Mouse (Mus musculus): Measurements from ENCODE around the gene Pcp2. TPM values are rescaled to one million over a fixed set of nuclear protein-coding genes. Genes with fewer than 3 reads are reported as not detected.

The Pcp2 gene
- total RNA-seq, 2 experiments from 2014 or later, result not detected

DNA sequence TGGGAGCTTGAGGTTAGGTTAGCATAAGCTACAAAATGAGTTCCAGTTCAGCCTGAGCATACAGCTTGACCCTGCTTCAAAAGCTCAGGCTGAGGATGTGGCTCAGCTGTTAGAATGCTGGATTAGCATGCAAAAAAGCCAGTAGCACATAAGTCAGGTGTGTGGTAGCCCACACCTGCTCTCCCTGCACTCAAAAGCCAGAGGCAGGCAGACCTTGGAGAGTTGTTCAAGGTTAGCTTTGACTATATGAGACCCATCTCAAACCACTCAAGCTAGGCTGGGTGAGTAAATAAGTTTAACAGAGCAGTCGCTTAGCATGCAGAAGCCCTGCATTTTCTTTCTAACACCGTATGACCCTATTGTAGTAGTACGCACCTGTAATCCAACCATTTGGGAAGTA lies 50.8 kb downstream of the Pcp2 start:
- no peak for DNase-seq (ENCODE audit: low spot score in 2 of 2)

Other genes with a start within 250 kb of the Pcp2 start
- 10 to 100 TPM; 44.0 to 48.9 TPM for gene Arhgef18, start 232.5 kb downstream of the Pcp2 start, total RNA-seq (2021)
- gene Pex11g, start 157.9 kb downstream of the Pcp2 start, total RNA-seq (2021), result under 1 TPM; 0.33 to 0.77 TPM
- not detected for gene Tex45, start 154.7 kb downstream of the Pcp2 start, total RNA-seq (2021)
- 10 to 100 TPM; 34.3 to 34.6 TPM for gene Zfp358, start 132.4 kb downstream of the Pcp2 start, total RNA-seq (2021)
- 10 to 100 TPM; 82.2 to 92.0 TPM for gene Mcoln1, start 125.1 kb downstream of the Pcp2 start, total RNA-seq (2021)
- gene Pnpla6, start 110.2 kb downstream of the Pcp2 start, total RNA-seq (2021), result 10 to 100 TPM; 66.3 to 76.8 TPM
- under 1 TPM in 1 of 2 experiments, not detected in 1; 0.40 TPM for gene C330021F23Rik, start 57.6 kb downstream of the Pcp2 start, total RNA-seq (2021)
- gene Camsap3, start 38.3 kb downstream of the Pcp2 start, total RNA-seq (2021), result 10 to 100 TPM; 33.4 to 37.9 TPM
- gene Xab2, start 4.2 kb downstream of the Pcp2 start, total RNA-seq (2021), result 10 to 100 TPM; 37.9 to 41.5 TPM
- 10 to 100 TPM; 80.8 to 85.8 TPM for gene Pet100, start 4.0 kb downstream of the Pcp2 start, total RNA-seq (2021)
- gene Stxbp2, start 5.4 kb upstream of the Pcp2 start, total RNA-seq (2021), result 10 to 100 TPM; 50.9 to 56.7 TPM
- gene Retn, start 30.2 kb upstream of the Pcp2 start, total RNA-seq (2021), result under 1 TPM; 0.68 to 0.86 TPM
- gene Mcemp1, start 40.2 kb upstream of the Pcp2 start, total RNA-seq (2021), result under 1 TPM; 0.23 to 0.30 TPM
- 10 to 100 TPM in 1 of 2 experiments, 1 to 10 TPM in 1; 9.2 to 14.6 TPM for gene Fcor, start 46.8 kb upstream of the Pcp2 start, total RNA-seq (2021)
- 10 to 100 TPM; 29.1 to 29.3 TPM for gene Trappc5, start 50.8 kb upstream of the Pcp2 start, total RNA-seq (2021)
- not detected for gene Fcer2a, start 68.6 kb upstream of the Pcp2 start, total RNA-seq (2021)
- gene Clec4g, start 95.1 kb upstream of the Pcp2 start, total RNA-seq (2021), result not detected
- gene Cd209a, start 123.4 kb upstream of the Pcp2 start, total RNA-seq (2021), result 1 to 10 TPM; 1.7 to 2.2 TPM
- gene Cd209e, start 228.8 kb upstream of the Pcp2 start, total RNA-seq (2021), result not detected